Mouse (Mus musculus) neutrophil, adult 5-6 weeks (primary cell): ENCODE data around the gene Bloc1s1. TPM values are rescaled to one million over a fixed set of nuclear protein-coding genes. Genes with fewer than 3 reads are reported as not detected.

Experiments
- ATAC-seq: fragments of 151-379, 151-347 bp; 2 replicates; pipeline ENCODE4 v1.8.0; 2017; ENCODE audit warnings: mild to moderate bottlenecking, moderate TSS enrichment; ENCODE audit not compliant: insufficient number of reproducible peaks, poor library complexity, low FRiP score, severe bottlenecking; ENCODE audit errors: extremely low read depth
- total RNA-seq: library from RNA; stranded (forward); fragments of 200-1000 nt; gene quantifications from 2 replicates; pipeline ENCODE4 v1.2.3, GENCODE M21; 2017

Bloc1s1 gene
- total RNA-seq, 1 experiment from 2014 or later = 58.3 TPM

GRCm38 (mm10) chr10:128933976-128934721 is 10.3 kb upstream of the Bloc1s1 start:
- ATAC-seq = no peak

- no peak for ATAC-seq
Observed at GRCm38 (mm10) chr10:128933574-128933973, 9.7 kb upstream of the Bloc1s1 start, which contains the start of gene Itga7. Gene Itga7, plus strand, starts transcription at chr10:128933818.

- no peak for ATAC-seq
Observed at GRCm38 (mm10) chr10:128931441-128931840, 7.6 kb upstream of the Bloc1s1 start.

DNA sequence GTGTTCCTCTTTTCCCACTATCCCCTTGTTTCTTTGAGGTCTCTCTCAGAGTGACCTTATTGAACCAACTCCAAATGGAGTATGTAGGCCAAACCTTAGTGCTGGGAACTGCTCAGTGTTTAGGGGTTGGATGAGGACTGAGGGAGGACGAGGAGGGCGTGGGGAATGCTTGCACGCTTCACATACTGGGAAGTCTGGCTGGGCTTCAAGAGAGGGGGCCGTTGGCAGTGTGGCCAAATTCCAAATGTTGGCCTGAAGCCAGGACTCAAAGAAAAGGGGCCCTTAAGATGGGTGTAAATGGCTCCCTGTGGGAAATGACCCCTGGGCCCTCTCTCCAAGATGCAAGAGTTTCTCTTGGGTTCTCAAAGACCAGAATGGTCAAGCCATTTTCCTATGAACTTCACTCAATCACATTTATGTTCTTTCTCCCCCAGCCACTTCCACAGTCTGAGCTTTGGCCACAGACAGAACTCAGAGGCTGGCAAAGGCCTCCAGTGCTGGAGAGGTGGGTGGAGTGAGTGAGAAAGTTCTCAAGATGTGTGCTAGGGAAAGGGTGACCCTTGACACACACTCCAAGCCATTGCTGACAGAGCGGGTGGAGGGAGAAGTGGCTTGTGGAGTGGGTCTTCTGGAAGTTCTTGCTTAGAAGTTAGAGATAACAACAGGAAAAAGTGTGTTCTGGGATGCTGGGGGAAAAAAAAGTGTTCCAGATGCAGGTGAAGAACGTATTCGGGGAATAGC is 6.0 kb upstream of the Bloc1s1 start:
- no peak for ATAC-seq

DNA sequence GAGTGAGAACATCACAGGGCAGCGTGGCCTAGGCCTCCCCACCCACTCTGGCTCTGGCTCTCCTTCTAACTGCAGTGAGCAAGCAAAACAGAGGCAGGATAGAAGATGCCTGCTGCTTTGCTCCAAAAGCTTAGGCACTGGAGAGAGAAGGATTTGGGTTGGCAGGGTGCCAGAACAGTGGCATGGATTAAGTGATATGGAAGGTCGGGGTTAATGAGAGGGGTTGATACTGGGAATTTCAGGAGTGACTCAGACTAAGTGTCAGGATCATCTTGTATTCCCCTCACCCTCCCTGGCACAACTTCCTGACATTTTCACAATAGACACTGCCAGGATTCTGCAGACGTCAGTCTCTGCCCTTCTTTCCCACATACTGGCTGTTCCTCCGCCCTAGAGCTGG is 4.5 kb upstream of the Bloc1s1 start:
- no peak for ATAC-seq

DNA sequence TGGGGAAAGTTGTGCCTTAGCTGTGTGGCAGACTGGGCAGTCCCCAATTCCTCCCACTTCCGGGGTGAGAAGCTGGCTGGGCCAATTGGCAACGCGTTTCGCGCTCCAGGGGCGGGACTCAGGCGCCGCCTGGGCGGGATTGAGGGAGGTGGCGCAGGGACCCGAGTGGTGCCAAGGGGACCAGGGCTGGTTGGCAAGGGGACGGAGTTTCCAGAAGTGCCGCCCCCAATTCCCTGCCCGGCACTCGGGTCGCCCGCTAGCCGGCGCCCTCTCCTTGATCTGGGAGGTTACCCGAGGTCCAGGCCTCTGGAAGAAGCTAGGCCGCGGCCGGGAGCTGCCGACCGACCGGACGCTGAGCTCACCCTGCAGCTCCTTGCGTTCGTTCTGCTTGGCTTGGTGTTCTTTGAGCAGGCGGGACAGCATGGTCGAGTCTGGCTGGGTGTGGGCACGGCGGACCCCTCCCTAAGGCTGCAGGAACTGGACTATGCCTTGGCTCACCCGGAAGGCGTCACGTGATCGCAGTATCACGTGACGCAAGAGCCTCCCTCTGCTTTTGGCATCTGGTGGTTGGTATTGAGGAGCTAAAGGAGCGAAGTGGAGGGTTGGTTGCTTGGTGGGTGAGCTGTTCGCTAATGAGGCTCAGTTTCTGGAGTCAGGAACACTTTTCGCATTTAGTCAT is 683 bp downstream of the Bloc1s1 start:
- peak; percentile 88 for ATAC-seq

DNA sequence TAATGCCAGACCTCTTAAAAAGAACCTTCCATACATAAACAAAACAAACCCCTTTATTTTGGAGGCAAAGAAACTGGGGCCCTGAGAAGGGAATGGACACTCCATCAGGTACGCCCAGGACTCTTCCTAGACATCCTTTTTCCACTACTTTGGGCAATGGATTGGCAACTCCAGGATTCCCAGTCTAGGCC is 1.1 kb downstream of the Bloc1s1 start, which contains the start of gene Rdh5:
Gene Rdh5 (minus strand): TSS at position 67 of the 191 bp plus-strand sequence.
- no peak for ATAC-seq

DNA sequence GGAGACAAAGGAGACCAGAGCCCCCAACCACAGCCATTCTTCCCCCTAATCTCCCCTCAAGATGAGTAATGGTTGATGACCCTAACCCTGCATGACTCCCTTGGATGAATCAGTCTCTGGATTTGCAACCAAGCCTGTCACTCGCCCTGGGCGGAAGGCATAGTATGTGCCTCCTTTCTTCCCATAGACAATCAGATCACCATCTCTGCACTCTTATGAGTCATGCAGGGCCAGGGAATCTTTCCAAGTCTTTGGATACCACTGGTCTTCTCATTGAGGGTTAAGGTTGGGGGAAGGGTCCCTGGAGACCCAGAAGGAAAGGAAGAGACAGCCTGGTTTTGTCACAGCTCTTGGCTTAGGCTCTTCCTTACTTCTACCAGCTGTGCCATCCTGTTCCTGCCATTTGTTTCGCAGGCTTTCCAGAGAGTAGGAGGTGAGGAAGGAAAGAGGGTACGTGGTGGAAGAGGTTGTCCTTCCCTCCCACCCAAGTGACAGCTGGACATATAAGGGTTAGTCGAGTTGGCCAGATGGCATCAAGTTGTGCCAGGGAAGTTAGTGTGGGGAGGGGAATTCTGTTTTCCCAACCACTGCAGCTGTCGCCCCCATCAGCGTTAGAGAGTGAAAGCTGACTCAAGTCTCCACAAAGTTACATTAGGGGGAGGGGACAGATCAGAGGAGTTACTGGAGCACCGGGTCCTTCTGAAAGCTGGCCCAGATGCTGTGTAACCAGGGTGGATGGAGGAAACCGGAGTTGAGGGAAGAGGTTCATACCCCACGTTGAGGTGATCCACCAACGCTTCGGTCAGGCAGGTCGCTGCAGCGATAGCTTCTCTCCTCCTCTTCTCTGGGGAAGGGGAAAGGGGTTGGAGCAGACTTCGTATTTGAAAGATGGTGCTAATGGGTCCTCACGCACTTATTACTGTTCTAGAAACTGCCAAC is 1.7 kb downstream of the Bloc1s1 start:
- no peak for ATAC-seq

GRCm38 (mm10) chr10:128921251-128921650 is 2.6 kb downstream of the Bloc1s1 start:
- ATAC-seq = no peak

- no peak for ATAC-seq
Observed at GRCm38 (mm10) chr10:128920736-128921161, 3.1 kb downstream of the Bloc1s1 start.

- ATAC-seq = no peak
Observed at GRCm38 (mm10) chr10:128919966-128920365, 3.9 kb downstream of the Bloc1s1 start.

- ATAC-seq = no peak
Observed at GRCm38 (mm10) chr10:128919203-128919631, 4.6 kb downstream of the Bloc1s1 start.

GRCm38 (mm10) chr10:128918246-128918645 is 5.6 kb downstream of the Bloc1s1 start:
- no peak for ATAC-seq

- no peak for ATAC-seq
Observed at GRCm38 (mm10) chr10:128917400-128917799, 6.4 kb downstream of the Bloc1s1 start.

GRCm38 (mm10) chr10:128916665-128917064 is 7.2 kb downstream of the Bloc1s1 start:
- ATAC-seq = no peak

GRCm38 (mm10) chr10:128915550-128915949 is 8.3 kb downstream of the Bloc1s1 start:
- ATAC-seq = no peak

DNA sequence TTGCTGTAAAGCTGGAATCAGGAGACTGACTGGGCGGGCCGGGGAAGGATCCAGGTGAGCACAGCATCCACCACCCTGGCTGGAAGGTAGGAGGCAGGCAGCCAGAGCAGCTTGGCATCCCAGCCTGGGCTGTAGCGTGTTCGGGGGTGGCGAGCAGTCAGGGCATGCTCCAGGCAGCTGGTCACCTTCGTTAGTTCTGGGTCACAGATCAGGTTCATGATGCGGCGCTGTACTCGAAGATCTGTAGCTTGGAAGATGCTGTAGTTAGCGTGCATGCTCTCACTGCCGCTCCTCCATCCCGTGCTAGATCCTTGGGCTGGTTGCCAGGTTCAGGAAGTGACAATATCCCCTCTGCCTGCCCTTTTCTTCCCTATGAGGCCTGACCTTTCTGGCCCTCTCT is 10.1 kb downstream of the Bloc1s1 start:
- no peak for ATAC-seq

DNA sequence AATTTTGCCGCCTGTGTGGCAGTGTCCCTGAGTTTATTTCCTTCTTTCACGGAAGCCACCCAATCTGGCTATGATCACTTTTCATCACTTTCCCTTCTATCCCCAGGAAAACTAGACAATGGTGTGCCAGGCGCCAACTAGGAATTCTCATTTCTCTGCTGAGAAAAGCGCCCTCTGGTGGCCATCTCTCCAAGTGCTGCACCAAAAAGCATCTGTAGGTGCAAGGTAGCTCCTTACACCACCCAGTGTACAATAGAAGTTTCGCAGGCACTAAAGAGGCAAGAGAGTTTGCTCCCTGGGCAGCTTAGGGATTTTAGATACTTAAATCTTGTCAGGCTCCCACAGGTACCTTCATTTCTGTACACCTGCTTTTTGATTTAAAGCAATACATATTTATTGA is 10.6 kb downstream of the Bloc1s1 start:
- peak; percentile 78 for ATAC-seq

- no peak for ATAC-seq
Observed at GRCm38 (mm10) chr10:128912791-128913190, 11.0 kb downstream of the Bloc1s1 start.
